Mouse (Mus musculus) bone marrow, adult 2 months (tissue): ENCODE measurements at regions not wholly inside any gene's neighbourhood (a gene's known extent, or its start where the extent isn't known, plus 50 kb on each side); places are given as distances from the start of the nearest gene placed in this dataset.

Source experiments
- CTCF ChIP-seq: fragments of 200-500 bp; IDR thresholded peaks from 2 replicates; pipeline ENCODE4 v1.5.1; 2011; ENCODE audit warnings: low read length, control low read depth; ENCODE audit not compliant: control insufficient read depth, insufficient read depth
- POLR2A ChIP-seq: fragments of 200-500 bp; IDR thresholded peaks from 2 replicates; pipeline ENCODE4 v1.6.1; 2011; ENCODE audit warnings: low read depth, mild to moderate bottlenecking, control low read depth, low read length, borderline replicate concordance; ENCODE audit not compliant: control insufficient read depth

DNA sequence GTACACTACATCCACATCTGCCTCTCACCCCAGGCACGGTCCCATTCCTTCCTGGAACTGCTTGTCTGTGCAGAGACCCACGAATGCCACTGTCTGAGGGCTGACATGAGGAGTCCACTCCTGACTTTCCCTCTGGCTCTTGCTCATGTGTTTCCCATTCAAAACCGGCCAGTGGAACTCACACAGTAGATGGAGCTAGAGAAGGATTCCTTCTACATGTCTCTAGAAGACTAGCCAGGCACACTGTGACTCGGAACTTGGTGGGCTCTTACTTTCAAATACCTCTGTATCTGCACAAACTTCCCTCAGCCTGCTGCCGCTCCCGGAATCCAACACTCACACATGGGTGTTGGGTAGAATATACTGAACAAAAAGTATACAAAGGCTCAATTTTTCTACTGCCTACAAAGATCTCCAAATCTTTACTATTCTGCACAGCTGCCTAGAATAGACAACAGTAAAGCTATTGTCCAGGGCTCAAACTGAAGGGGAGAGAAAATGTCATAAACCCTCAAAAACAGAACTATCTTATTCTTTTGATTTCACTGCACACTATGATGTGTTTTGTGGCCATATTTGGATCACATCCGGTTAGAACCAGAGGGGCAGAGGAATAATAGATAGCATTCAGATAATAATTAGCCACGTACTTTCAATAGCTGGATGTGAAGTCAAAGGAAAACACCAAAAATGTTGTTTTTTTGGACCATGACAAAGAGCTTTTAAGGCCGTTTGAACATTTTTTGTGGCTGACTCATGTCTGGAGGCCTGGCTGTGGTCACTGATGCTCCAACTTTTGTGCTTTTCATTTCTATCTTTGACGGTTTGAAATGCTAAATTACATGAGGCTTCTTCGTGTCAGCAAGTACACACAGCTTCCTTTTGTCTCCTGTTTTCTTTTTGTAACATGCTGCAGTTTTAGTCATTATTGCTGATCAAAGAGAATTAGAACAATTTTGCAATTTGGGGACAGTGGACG is 164.3 kb upstream of the Foxd3 start:
- TF ChIP-seq POLR2A (no peak), CTCF (no peak)
